15 mouse cellular contexts compared by ENCODE assay signal in genomic region chr7:45073949-45074348, GRCm38 (mm10).
"Had no signal": no experiment of that assay in that cellular context is flagged by ENCODE, and none has a peak within 500 bp of the region (broad histone marks: within the 10 kb centered on the region; RNA-seq: fewer than 3 reads in every experiment).

No protein-coding gene starts in this region.

- H3K27ac ChIP-seq: kidney, postnatal 0 days; layer of hippocampus, adult 2 months; left cerebral cortex, adult 2 months; liver, embryonic 13.5 days; macrophage; midbrain, embryonic 15.5 days had no signal

- H3K4me1 ChIP-seq: midbrain, embryonic 15.5 days had no signal

- DNase-seq: kidney, adult 2 months; kidney, postnatal 25 days; layer of hippocampus, adult 9-11 months; liver, embryonic 13.5 days; liver, postnatal 0 days; lung, embryonic 14.5 days; thymus, adult 18-20 months; thymus, postnatal 36 days had no signal

- H3K4me3 ChIP-seq: layer of hippocampus, adult 2 months; left cerebral cortex, adult 2 months; liver, embryonic 13.5 days; midbrain, embryonic 15.5 days had no signal

- H3K9ac ChIP-seq: liver, postnatal 0 days; lung, embryonic 14.5 days; midbrain, embryonic 15.5 days had no signal

- ATAC-seq: intestine, postnatal 0 days; liver, postnatal 0 days; lung, postnatal 0 days; midbrain, embryonic 15.5 days had no signal

- H3K27me3 ChIP-seq: liver, embryonic 13.5 days; midbrain, embryonic 15.5 days had no signal

- H3K4me2 ChIP-seq: liver, embryonic 13.5 days; lung, embryonic 14.5 days; midbrain, embryonic 15.5 days had no signal

- H3K9me3 ChIP-seq: liver, embryonic 13.5 days; midbrain, embryonic 15.5 days had no signal
